Mouse (Mus musculus) kidney, adult 2 months (tissue): ENCODE measurements around the gene Gcg. TPM values are rescaled to one million over a fixed set of nuclear protein-coding genes. Genes with fewer than 3 reads are reported as not detected.

Experiments used
- DNase-seq: peaks from one replicate; pipeline ENCODE4 v3.0.0; 2021
- H3K27ac ChIP-seq: fragments of 200-500 bp; 2 replicates; pipeline ENCODE4 v1.5.1; 2012; ENCODE audit warnings: low read depth, low read length, control low read depth, inconsistent platforms; ENCODE audit not compliant: insufficient read depth
- H3K27me3 ChIP-seq: fragments of 200-500 bp; replicated peaks from 2 replicates; pipeline ENCODE4 v1.6.1; 2012; ENCODE audit warnings: mild to moderate bottlenecking, moderate library complexity, low read length, inconsistent platforms; ENCODE audit not compliant: control insufficient read depth, insufficient read depth
- H3K36me3 ChIP-seq: fragments of 200-500 bp; 2 replicates; pipeline ENCODE4 v1.6.1; 2012; ENCODE audit warnings: mild to moderate bottlenecking, moderate library complexity, low read length, inconsistent platforms; ENCODE audit not compliant: control insufficient read depth, insufficient read depth
- H3K4me1 ChIP-seq: fragments of 200-500 bp; 2 replicates; pipeline ENCODE4 v1.6.1; 2011; ENCODE audit warnings: low read length; ENCODE audit not compliant: control insufficient read depth, insufficient read depth
- H3K4me3 ChIP-seq: fragments of 200-500 bp; 2 replicates; pipeline ENCODE4 v1.5.1; 2011; ENCODE audit warnings: mild to moderate bottlenecking, low read depth, low read length, control low read depth; ENCODE audit not compliant: insufficient read depth
- CTCF ChIP-seq: fragments of 200-500 bp; conservative IDR thresholded peaks from 2 replicates; pipeline ENCODE4 v1.5.1; 2011; ENCODE audit warnings: low read depth, mild to moderate bottlenecking, control low read depth, low read length, moderate library complexity, mixed read lengths; ENCODE audit not compliant: insufficient read depth, insufficient read length
- POLR2A ChIP-seq: fragments of 200-500 bp; IDR thresholded peaks from one replicate; pipeline ENCODE4 v1.6.1; 2011; ENCODE audit warnings: low read depth, low read length, control low read depth
- WGBS: fragments of 180-500 bp; shearing (Covaris S2); methylation state at CpG from one replicate; pipeline ENCODE4 v1.1.7; 2018; 5-methylcytosine and 5-hydroxymethylcytosine counted together
- polyA plus RNA-seq: library from polyadenylated mRNA; depleted of rRNA; stranded (reverse); fragments of >200 nt; gene quantifications from 2 replicates; pipeline ENCODE4 v1.2.3, GENCODE M21; 2012

The Gcg gene
- polyA plus RNA-seq, 1 experiment: not detected

DNA sequence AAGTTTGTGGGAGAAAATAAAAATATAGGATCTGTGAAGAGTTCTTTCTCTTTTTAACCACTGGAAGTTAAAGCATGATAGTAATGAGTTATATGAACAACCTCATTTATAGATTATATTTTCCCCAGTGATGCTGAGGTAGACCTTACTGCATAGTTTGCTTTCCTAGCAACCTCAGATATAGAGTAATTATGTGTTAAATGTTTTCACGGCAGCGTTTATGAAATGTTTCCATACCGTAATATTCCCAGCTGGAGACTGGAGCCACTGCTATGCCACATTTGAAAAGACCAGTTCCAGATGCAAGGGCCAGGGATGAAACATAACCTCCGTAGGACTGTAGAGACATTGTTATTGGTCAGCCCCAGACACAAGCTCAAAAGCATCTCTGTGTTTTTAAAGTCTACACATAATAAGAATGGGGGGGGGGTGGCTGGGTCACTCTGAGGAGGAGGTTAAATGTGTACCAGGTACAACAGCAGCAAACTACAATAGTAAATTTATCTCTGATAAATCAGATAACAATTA is 20.9 kb upstream of the Gcg start:
- TF ChIP-seq POLR2A: no peak
- no peak for TF ChIP-seq CTCF
- Histone ChIP-seq H3K4me1 (no peaks in the 10 kb centered on the region), H3K4me3 (no peak overlapping the region), H3K27me3 (no peaks in the 10 kb centered on the region), H3K36me3 (no peaks in the 10 kb centered on the region), H3K27ac (no peak overlapping the region)
- no peak for DNase-seq
- WGBS: 88% methylated on average over 4 of the region's 4 CpGs

DNA sequence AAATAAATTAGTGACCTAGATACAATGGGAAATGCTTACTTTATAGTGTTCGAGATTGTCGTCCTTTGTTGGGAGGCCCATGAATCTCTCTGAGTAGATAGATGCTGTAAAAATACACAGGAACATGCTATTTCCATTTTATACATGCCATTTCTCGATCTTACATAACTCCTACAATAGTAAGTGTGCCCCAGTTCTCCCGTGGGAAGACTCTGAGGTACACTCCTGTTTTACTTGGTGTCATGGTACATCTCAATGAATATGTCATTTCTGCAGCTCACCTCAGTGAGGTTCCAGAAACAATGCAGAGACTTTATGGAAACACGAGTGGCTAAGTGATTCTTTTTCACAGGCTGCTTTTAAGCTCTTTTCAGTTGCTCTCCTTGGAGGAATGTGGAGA is 19.9 kb upstream of the Gcg start:
- 75% methylated on average over 5 of the region's 5 CpGs for WGBS
- no peaks in the 10 kb centered on the region for H3K36me3 ChIP-seq
- DNase-seq: no peak
- H3K4me3 ChIP-seq: no peak overlapping the region
- no peak overlapping the region for H3K27ac ChIP-seq
- no peaks in the 10 kb centered on the region for H3K4me1 ChIP-seq
- TF ChIP-seq CTCF (no peak), POLR2A (no peak)
- no peaks in the 10 kb centered on the region for H3K27me3 ChIP-seq

DNA sequence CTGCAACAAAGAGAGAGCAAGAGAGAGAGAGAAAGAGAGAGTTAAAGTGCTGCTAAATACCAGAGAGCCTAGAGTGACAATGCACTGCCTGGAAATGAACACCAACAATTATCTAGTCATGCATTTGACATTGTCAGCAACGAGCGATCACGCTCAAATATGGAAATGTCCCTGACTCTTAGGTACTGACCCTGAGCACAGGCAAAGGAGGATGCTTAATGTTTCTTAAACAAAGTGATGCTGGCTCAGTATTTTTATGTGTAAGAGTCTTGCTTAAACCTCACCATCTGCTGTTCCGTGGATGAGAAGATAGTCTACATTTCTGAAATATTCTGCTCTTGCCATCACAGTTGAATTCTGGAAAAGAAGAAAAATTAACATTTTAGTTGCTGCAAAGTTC is 19.1 kb upstream of the Gcg start:
- no peaks in the 10 kb centered on the region for H3K4me1 ChIP-seq
- no peak for DNase-seq
- no peak overlapping the region for H3K27ac ChIP-seq
- H3K4me3 ChIP-seq: no peak overlapping the region
- no peak for TF ChIP-seq CTCF
- TF ChIP-seq POLR2A: no peak
- H3K36me3 ChIP-seq: no peaks in the 10 kb centered on the region
- WGBS: 84% methylated on average over 4 of the region's 4 CpGs
- H3K27me3 ChIP-seq: no peaks in the 10 kb centered on the region

DNA sequence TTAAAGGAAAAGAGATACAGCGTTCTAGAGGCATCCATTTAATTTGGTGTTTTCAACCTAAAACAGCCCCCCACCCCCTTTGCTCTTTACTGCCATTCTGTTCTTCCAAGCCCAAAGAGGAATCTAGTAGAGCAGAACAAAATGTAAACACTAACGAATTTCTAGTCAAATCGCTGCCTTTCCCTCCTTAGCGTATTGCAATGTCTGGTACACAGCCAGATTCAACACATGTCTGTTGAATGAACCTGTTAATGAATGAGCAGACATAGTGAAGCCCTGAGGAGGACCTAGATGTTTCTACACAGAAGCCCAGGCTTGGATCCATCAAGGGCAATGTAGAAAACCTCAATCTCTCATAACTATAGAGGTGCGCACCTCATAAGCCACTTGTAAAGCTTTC is 15.4 kb upstream of the Gcg start:
- H3K4me1 ChIP-seq: no peaks in the 10 kb centered on the region
- H3K27me3 ChIP-seq: no peaks in the 10 kb centered on the region
- H3K27ac ChIP-seq: no peak overlapping the region
- no peak for TF ChIP-seq POLR2A
- no peak for TF ChIP-seq CTCF
- no peak overlapping the region for H3K4me3 ChIP-seq
- H3K36me3 ChIP-seq: no peaks in the 10 kb centered on the region
- DNase-seq: no peak
- WGBS: 79% methylated on average over 5 of the region's 5 CpGs

DNA sequence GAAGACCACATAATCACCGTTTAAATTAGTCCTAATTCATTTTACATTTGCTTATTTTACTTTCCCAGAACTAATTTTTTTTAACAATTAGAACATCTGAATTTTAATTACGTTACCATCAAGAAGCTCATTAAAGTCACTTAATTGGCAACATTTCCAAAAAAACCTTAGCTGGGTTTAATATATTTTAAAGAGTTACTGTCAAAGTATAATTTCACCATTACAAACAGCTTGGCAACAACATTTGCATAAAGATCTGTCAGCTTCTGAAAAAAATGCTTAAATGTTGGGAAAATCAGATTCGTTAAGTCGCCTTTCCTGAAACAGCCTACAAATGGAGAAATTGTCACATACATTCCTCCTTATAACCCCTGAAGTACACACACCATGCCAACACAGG is 14.6 kb upstream of the Gcg start:
- TF ChIP-seq POLR2A (no peak), CTCF (no peak)
- Histone ChIP-seq H3K36me3 (no peaks in the 10 kb centered on the region), H3K27me3 (no peaks in the 10 kb centered on the region), H3K27ac (no peak overlapping the region), H3K4me1 (no peaks in the 10 kb centered on the region), H3K4me3 (no peak overlapping the region)
- DNase-seq: no peak
- WGBS: 89% methylated on average over 4 of the region's 4 CpGs

DNA sequence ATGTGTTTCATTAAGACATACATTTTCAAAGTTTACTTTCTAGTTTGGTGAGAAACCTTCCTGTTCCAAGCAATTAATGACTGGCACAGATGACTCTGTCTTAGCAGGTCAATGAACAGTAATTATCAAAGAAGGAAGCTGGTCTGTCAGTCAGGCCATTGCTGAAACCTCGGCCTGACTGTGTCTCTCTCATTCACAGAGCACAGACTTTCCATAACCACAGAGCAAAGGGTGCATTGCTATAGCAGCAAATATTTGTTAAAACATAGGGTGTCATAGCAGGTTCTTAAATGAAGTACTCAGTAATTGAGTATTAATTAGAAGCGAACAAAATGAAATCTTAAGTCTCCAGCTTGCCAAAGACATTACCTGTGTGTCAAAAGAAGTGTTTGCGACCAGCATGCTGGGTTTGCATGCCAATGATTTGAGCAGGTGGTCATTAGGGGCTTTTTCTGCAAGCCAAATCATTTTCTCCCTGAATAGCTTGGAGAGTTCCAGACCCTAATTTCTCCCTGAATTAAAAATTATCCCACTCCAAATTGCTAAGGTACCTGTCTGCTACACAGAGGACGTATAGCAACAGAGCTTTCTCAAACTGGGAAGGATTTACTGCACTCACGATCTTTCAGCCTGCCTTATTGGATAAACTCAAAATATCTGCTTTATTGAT is 14.0 kb upstream of the Gcg start:
- 76% methylated on average over 5 of the region's 5 CpGs for WGBS
- DNase-seq: no peak
- Histone ChIP-seq H3K27me3 (no peaks in the 10 kb centered on the region), H3K36me3 (no peaks in the 10 kb centered on the region), H3K4me3 (no peak overlapping the region), H3K4me1 (no peaks in the 10 kb centered on the region), H3K27ac (no peak overlapping the region)
- TF ChIP-seq POLR2A: no peak
- TF ChIP-seq CTCF: no peak

DNA sequence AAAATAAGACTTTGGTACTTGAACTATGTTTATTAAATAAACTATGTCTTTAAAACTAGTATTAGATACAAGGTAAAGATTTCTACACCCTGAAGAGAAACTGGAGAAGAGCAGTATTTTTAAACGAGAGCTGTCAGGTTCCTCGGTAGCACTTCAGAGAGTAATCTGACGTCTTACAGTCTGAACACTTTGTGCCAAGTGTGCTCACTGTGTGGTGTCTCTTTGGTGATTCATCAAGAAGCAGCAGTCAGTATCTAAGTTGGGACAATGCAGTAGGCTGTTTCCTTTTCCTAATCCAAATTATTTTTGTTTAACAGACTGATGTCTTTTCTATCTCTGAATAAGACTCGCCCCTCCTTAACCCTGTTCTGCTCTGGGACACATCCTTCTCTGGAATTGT is 12.0 kb upstream of the Gcg start:
- TF ChIP-seq POLR2A (no peak), CTCF (no peak)

More for the DNA sequence above, 12.0 kb upstream of the Gcg start:
- DNase-seq: no peak
- Histone ChIP-seq H3K27ac (no peak overlapping the region), H3K27me3 (no peaks in the 10 kb centered on the region), H3K36me3 (no peaks in the 10 kb centered on the region), H3K4me1 (no peaks in the 10 kb centered on the region), H3K4me3 (no peak overlapping the region)
- WGBS: 53% methylated on average over 4 of the region's 4 CpGs
